Mouse (Mus musculus) c-Kit-negative CD71-positive TER-119-positive erythroid progenitor cells, embryonic 14.5 days (primary cell): Measurements from ENCODE around the gene Rnf183.
"Not testable (repeated sequence)": the region's sequence is repeated elsewhere in the genome, so short reads cannot be mapped to it uniquely, and the experiment has no call there.

Source experiments
- DNase-seq: peaks from one replicate; pipeline ENCODE4 v3.0.0-alpha.2; 2013; ENCODE audit warnings: low read depth, low spot score

The Rnf183 gene

GRCm38 (mm10) chr4:62435081-62435480 is at the start of gene Rnf183:
TSS of gene Rnf183 (minus strand) at chr4:62435252.
- no peak for DNase-seq

- DNase-seq: no peak
Observed at GRCm38 (mm10) chr4:62480709-62481605, 45.9 kb upstream of the Rnf183 start.

GRCm38 (mm10) chr4:62479937-62480708 is 45.1 kb upstream of the Rnf183 start, which contains the start of gene Bspry:
TSS of gene Bspry (plus strand) at chr4:62480053.
- no peak for DNase-seq

- not testable (repeated sequence) for DNase-seq
Observed at GRCm38 (mm10) chr4:62479593-62479936, 44.5 kb upstream of the Rnf183 start.

GRCm38 (mm10) chr4:62477542-62478244 is 42.6 kb upstream of the Rnf183 start:
- DNase-seq: no peak

- DNase-seq: no peak
Observed at GRCm38 (mm10) chr4:62475793-62476192, 40.7 kb upstream of the Rnf183 start.

- DNase-seq: no peak
Observed at GRCm38 (mm10) chr4:62475131-62475530, 40.1 kb upstream of the Rnf183 start.

- no peak for DNase-seq
Observed at GRCm38 (mm10) chr4:62472071-62472470, 37.0 kb upstream of the Rnf183 start.

- peak; percentile 71 for DNase-seq
Observed at GRCm38 (mm10) chr4:62470598-62471051, 35.6 kb upstream of the Rnf183 start, which contains the start of gene Wdr31. TSS of gene Wdr31 (minus strand) at chr4:62470896.

- no peak for DNase-seq
Observed at GRCm38 (mm10) chr4:62468158-62468557, 33.1 kb upstream of the Rnf183 start.

GRCm38 (mm10) chr4:62463124-62463523 is 28.1 kb upstream of the Rnf183 start:
- no peak for DNase-seq

GRCm38 (mm10) chr4:62460348-62460747 is 25.3 kb upstream of the Rnf183 start:
- no peak for DNase-seq

GRCm38 (mm10) chr4:62459081-62459480 is 24.0 kb upstream of the Rnf183 start:
- DNase-seq: no peak

- DNase-seq: peak; percentile 9
Observed at GRCm38 (mm10) chr4:62454995-62455394, 19.9 kb upstream of the Rnf183 start.

GRCm38 (mm10) chr4:62440986-62441385 is 5.9 kb upstream of the Rnf183 start:
- no peak for DNase-seq

- no peak for DNase-seq
Observed at GRCm38 (mm10) chr4:62440544-62440943, 5.5 kb upstream of the Rnf183 start.

GRCm38 (mm10) chr4:62439793-62440192 is 4.7 kb upstream of the Rnf183 start:
- no peak for DNase-seq

GRCm38 (mm10) chr4:62437871-62438270 is 2.8 kb upstream of the Rnf183 start:
- no peak for DNase-seq

- no peak for DNase-seq
Observed at GRCm38 (mm10) chr4:62437256-62437778, 2.3 kb upstream of the Rnf183 start.

- no peak for DNase-seq
Observed at GRCm38 (mm10) chr4:62433939-62434870, 847 bp downstream of the Rnf183 start.
